Mouse (Mus musculus) left cerebral cortex, postnatal 36 days (tissue): Measurements from ENCODE around the gene Gm7849. TPM values are rescaled to one million over a fixed set of nuclear protein-coding genes. Genes with fewer than 3 reads are reported as not detected.
"Not testable (repeated sequence)": the region's sequence is repeated elsewhere in the genome, so short reads cannot be mapped to it uniquely, and the experiment has no call there.

Experiments used
- DNase-seq, 2 experiments: peaks; one replicate each; pipeline ENCODE4 v3.0.0; 2021 to 2022; ENCODE audit warnings: low spot score in 2 of 2, mixed read lengths in 1 of 2
- intact Hi-C: fragments of 180-260 bp; cut with DNase I; formaldehyde crosslinking; loops from one replicate; pipeline ENCODE4 v1.15.1; 2025
- total RNA-seq, 2 experiments: library from RNA; stranded (reverse); gene quantifications; 2 replicates each; pipeline ENCODE4 v1.2.3; 2021

Gene Gm7849
- total RNA-seq: not detected

DNA sequence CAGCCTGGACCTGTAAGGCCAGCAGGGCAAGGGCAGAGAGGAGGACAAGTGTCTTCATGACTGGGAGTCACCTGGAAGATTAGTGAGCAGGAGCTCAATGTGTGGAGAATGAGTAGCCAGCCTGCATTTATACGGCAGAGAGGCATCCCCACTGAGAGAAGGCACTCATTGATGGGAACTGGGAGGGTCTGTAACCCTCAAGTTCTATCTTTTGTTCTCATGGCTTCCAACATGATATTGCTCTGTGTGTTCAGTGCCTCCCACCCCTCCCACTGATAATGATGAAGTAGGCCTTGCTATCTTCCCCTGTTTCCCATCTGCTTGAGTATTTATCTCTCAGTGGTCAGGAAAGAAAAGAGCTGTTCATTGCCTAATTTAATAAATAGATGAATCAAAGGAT, at the start of gene Gm7849:
Gene Gm7849 (minus strand): TSS at position 101 of the 400 bp plus-strand sequence.
- intact Hi-C loops, DNase-seq: not testable (repeated sequence)

DNA sequence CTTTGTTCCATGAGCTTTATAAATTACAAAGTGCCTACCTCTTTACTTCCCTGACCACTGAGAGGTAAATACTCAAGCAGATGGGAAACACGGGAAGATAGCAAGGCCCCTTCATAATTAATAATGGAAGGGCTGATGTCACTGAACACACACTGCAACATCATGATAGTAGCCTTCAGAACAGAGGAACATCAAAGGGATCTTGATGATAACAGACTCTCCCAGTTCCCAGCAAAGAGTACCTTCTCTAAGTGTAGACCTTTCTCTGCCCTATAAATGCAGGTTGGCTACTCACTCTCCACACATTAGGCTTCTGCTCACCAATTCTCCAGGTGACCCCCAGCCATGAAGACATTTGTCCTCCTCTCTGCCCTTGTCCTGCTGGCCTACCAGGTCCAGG, 29.2 kb downstream of the Gm7849 start, which contains the start of gene Defa36:
Gene Defa36 (plus strand): TSS at position 301 of the 400 bp plus-strand sequence.
- DNase-seq, intact Hi-C loops: not testable (repeated sequence)

Other genes with a start within 250 kb of the Gm7849 start
- not detected for gene Gm15292, start 206.8 kb downstream of the Gm7849 start, total RNA-seq
- gene Defa27, start 141.0 kb downstream of the Gm7849 start, total RNA-seq: not detected
- gene Defa29, start 129.5 kb downstream of the Gm7849 start, total RNA-seq: not detected
- gene Defa2, start 78.0 kb downstream of the Gm7849 start, total RNA-seq: not detected
- gene Defa33, start 64.7 kb downstream of the Gm7849 start, total RNA-seq: not detected
- gene Defa36, start 29.1 kb downstream of the Gm7849 start, total RNA-seq: not detected
- not detected for gene Defa20, start 52.7 kb upstream of the Gm7849 start, total RNA-seq
- gene Defa32, start 72.5 kb upstream of the Gm7849 start, total RNA-seq: not detected
- not detected for gene Defa37, start 108.8 kb upstream of the Gm7849 start, total RNA-seq
- gene Defa28, start 126.4 kb upstream of the Gm7849 start, total RNA-seq: not detected
- not detected for gene Gm7861, start 137.9 kb upstream of the Gm7849 start, total RNA-seq
- not detected for gene Defa26, start 161.6 kb upstream of the Gm7849 start, total RNA-seq
- gene Defa17, start 199.2 kb upstream of the Gm7849 start, total RNA-seq: not detected
- not detected for gene Defa34, start 209.2 kb upstream of the Gm7849 start, total RNA-seq
- not detected for gene AY761184, start 247.1 kb upstream of the Gm7849 start, total RNA-seq